ENCODE assay signal across 17 mouse cellular contexts in genomic region chr5:144483659-144484375, GRCm38 (mm10).
DNase-seq lines count a peak whose midpoint lies in the region; ATAC-seq lines count a peak whose summit lies in the region.
"Had no signal": no experiment of that assay in that cellular context is flagged by ENCODE, and none has a peak within 500 bp of the region (broad histone marks: within the 10 kb centered on the region; RNA-seq: fewer than 3 reads in every experiment).

No protein-coding gene starts in this region.

- H3K9ac ChIP-seq in hindbrain, embryonic 15.5 days: no peak overlapping the region
- H3K9ac ChIP-seq: embryonic facial prominence, embryonic 13.5 days; lung, embryonic 15.5 days; neural tube, embryonic 12.5 days had no signal

- H3K4me3 ChIP-seq in hindbrain, embryonic 15.5 days: no peak overlapping the region
- H3K4me3 ChIP-seq: embryonic facial prominence, embryonic 13.5 days; heart, adult 2 months; left cerebral cortex, adult 2 months; lung, embryonic 15.5 days; neural tube, embryonic 12.5 days had no signal

- H3K27me3 ChIP-seq in hindbrain, embryonic 15.5 days: no peaks in the 10 kb centered on the region
- H3K27me3 ChIP-seq: lung, embryonic 15.5 days; megakaryocyte, embryonic 14.5 days; neural tube, embryonic 12.5 days had no signal

- H3K27ac ChIP-seq in hindbrain, embryonic 15.5 days (replicated peaks): 0 out of 2 replicates have a peak overlapping the region, but pooled peaks have one; percentile 2
- H3K27ac ChIP-seq: embryonic facial prominence, embryonic 13.5 days; heart, adult 2 months; left cerebral cortex, adult 2 months; lung, embryonic 15.5 days; neural tube, embryonic 12.5 days had no signal

- no peaks in the 10 kb centered on the region for H3K36me3 ChIP-seq in hindbrain, embryonic 15.5 days
- H3K36me3 ChIP-seq: embryonic facial prominence, embryonic 13.5 days; lung, embryonic 15.5 days; neural tube, embryonic 12.5 days had no signal

- peak; percentile 56; the same call in 1 of the 2 replicates for ATAC-seq in hindbrain, embryonic 15.5 days (ENCODE audit: low FRiP score, low read depth)
- no peak for ATAC-seq in erythroblast, adult 5-6 weeks (replicated peaks; ENCODE audit: low FRiP score, poor library complexity, severe bottlenecking)

- WGBS in hindbrain, embryonic 15.5 days: 48% methylated on average over 16 of the region's 16 CpGs

- intact Hi-C loops in heart, postnatal 36 days (cut with DNase I): no loop called here

- DNase-seq in embryo, embryonic 11 days: peak; percentile 13
- DNase-seq in embryo, embryonic 10.5 days (ENCODE audit: low spot score): no peak
- DNase-seq in right cerebral cortex, adult 18-20 months: peak; percentile 8
- no peak for DNase-seq in right cerebral cortex, postnatal 36 days (ENCODE audit: low spot score in 2 of 2)
- DNase-seq in heart, postnatal 36 days: no peak
- no peak for DNase-seq in urinary bladder, postnatal 36 days (ENCODE audit: low spot score in 2 of 2)
- DNase-seq: heart, adult 2 months; heart, postnatal 14 days; kidney, adult 9 months; liver had no signal

- no peaks in the 10 kb centered on the region for H3K9me3 ChIP-seq in hindbrain, embryonic 15.5 days
- H3K9me3 ChIP-seq: embryonic facial prominence, embryonic 13.5 days; lung, embryonic 15.5 days; neural tube, embryonic 12.5 days had no signal

- H3K4me1 ChIP-seq in hindbrain, embryonic 15.5 days (replicated peaks): peaks cover 14% of the 10 kb centered on the region
- H3K4me1 ChIP-seq: lung, embryonic 15.5 days; megakaryocyte, embryonic 14.5 days had no signal

- H3K4me2 ChIP-seq in hindbrain, embryonic 15.5 days: no peak overlapping the region
- H3K4me2 ChIP-seq: embryonic facial prominence, embryonic 13.5 days; lung, embryonic 15.5 days; neural tube, embryonic 12.5 days had no signal

Comparison
In these comparisons a context has a peak if more than half of its experiments do, and no peak if none do; other contexts are left out.
1. DNase-seq: peak in embryo, embryonic 11 days (single experiment) and right cerebral cortex, adult 18-20 months (single experiment); none in embryo, embryonic 10.5 days (single experiment), right cerebral cortex, postnatal 36 days (0 of 2), heart, postnatal 36 days (0 of 2) and urinary bladder, postnatal 36 days (0 of 2).